Mouse (Mus musculus) kidney, embryonic 15.5 days (tissue): Measurements from ENCODE around the gene Gm19684. TPM values are rescaled to one million over a fixed set of nuclear protein-coding genes. Genes with fewer than 3 reads are reported as not detected.
"Not testable (repeated sequence)": the region's sequence is repeated elsewhere in the genome, so short reads cannot be mapped to it uniquely, and the experiment has no call there.

Experiments
- ATAC-seq: fragments of 200-750 bp; cut with Nextera tagmentation; replicated peaks from 2 replicates; pipeline ENCODE4 v1.8.0; 2017; ENCODE audit warnings: moderate TSS enrichment; ENCODE audit not compliant: low FRiP score
- H3K27ac ChIP-seq: fragments of 300-500 bp; sonication (generic); 2 replicates; pipeline ENCODE4 v1.5.1; 2015; ENCODE audit warnings: mild to moderate bottlenecking, inconsistent platforms
- H3K27me3 ChIP-seq: fragments of 300-500 bp; sonication (generic); 2 replicates; pipeline ENCODE4 v1.6.1; 2015; ENCODE audit warnings: inconsistent platforms
- H3K36me3 ChIP-seq: fragments of 300-500 bp; sonication (generic); 2 replicates; pipeline ENCODE4 v1.6.1; 2015; ENCODE audit warnings: inconsistent platforms
- H3K4me1 ChIP-seq: fragments of 300-500 bp; sonication (generic); 2 replicates; pipeline ENCODE4 v1.6.1; 2015; ENCODE audit warnings: inconsistent platforms
- H3K4me2 ChIP-seq: fragments of 300-500 bp; sonication (generic); 2 replicates; pipeline ENCODE4 v1.6.1; 2015; ENCODE audit warnings: moderate library complexity, mild to moderate bottlenecking, inconsistent platforms
- H3K4me3 ChIP-seq: fragments of 300-500 bp; sonication (generic); replicated peaks from 2 replicates; pipeline ENCODE4 v1.5.1; 2015; ENCODE audit warnings: mild to moderate bottlenecking, inconsistent platforms
- H3K9ac ChIP-seq: fragments of 300-500 bp; sonication (generic); 2 replicates; pipeline ENCODE4 v1.6.1; 2015; ENCODE audit warnings: mild to moderate bottlenecking, inconsistent platforms
- H3K9me3 ChIP-seq: fragments of 300-500 bp; sonication (generic); replicated peaks from 2 replicates; pipeline ENCODE4 v1.6.1; 2016; ENCODE audit warnings: inconsistent platforms
- WGBS: fragments of 180-500 bp; shearing (Covaris S2); methylation state at CpG from one replicate; pipeline ENCODE4 v1.1.7; 2015; ENCODE audit warnings: mixed read lengths; 5-methylcytosine and 5-hydroxymethylcytosine counted together
- polyA plus RNA-seq: library from polyadenylated mRNA; unstranded; fragments of >200 nt; fragmentation: Nextera tagmentation; extraction: Ambion mirVana; gene quantifications from 2 replicates; pipeline ENCODE4 v1.2.1, GENCODE M21; 2015

Gene Gm19684
- polyA plus RNA-seq, 1 experiment from 2014 or later: not detected

- 2% methylated on average over 50 of the region's 51 CpGs for WGBS
- Histone ChIP-seq H3K4me1 (peaks cover 11% of the 10 kb centered on the region), H3K9me3 (no peaks in the 10 kb centered on the region), H3K9ac (no peak overlapping the region), H3K4me2 (peak overlapping the region; percentile 59), H3K4me3 (peak overlapping the region; percentile 38), H3K36me3 (no peaks in the 10 kb centered on the region), H3K27me3 (peaks cover 88% of the 10 kb centered on the region), H3K27ac (no peak overlapping the region)
- no peak for ATAC-seq
Measured at GRCm38 (mm10) chr17:36167306-36168038, 46.0 kb downstream of the Gm19684 start.

- H3K4me3 ChIP-seq: peak within 1 kb of the TSS; percentile 38
- H3K9me3 ChIP-seq: no peaks in the 10 kb centered on the region
- H3K27ac ChIP-seq: no peak within 1 kb of the TSS
- WGBS: under 1% methylated on average over 61 of the region's 63 CpGs
- H3K4me1 ChIP-seq: peaks cover 11% of the 10 kb centered on the region
- no peak for ATAC-seq
- peak within 1 kb of the TSS; percentile 59 for H3K4me2 ChIP-seq
- H3K9ac ChIP-seq: no peak within 1 kb of the TSS
- no peaks in the 10 kb centered on the region for H3K36me3 ChIP-seq
- peaks cover 83% of the 10 kb centered on the region for H3K27me3 ChIP-seq
Measured at GRCm38 (mm10) chr17:36168039-36168652, 46.7 kb downstream of the Gm19684 start, which contains the start of gene Gm8909. TSS of gene Gm8909 (minus strand) at chr17:36168537.

GRCm38 (mm10) chr17:36169094-36169493 is 47.6 kb downstream of the Gm19684 start:
- not testable (repeated sequence) for H3K9ac ChIP-seq, H3K9me3 ChIP-seq, ATAC-seq, H3K4me3 ChIP-seq, H3K36me3 ChIP-seq, H3K27ac ChIP-seq, H3K4me2 ChIP-seq
- Histone ChIP-seq H3K27me3 (peaks cover 76% of the 10 kb centered on the region), H3K4me1 (peaks cover 11% of the 10 kb centered on the region)
- WGBS: 63% methylated on average over 1 of the region's 1 CpGs

GRCm38 (mm10) chr17:36169753-36170152 is 48.3 kb downstream of the Gm19684 start:
- H3K4me2 ChIP-seq: no peak overlapping the region
- no peak overlapping the region for H3K27ac ChIP-seq

GRCm38 (mm10) chr17:36170287-36170814 is 48.9 kb downstream of the Gm19684 start:
- Histone ChIP-seq H3K9me3 (no peaks in the 10 kb centered on the region), H3K4me3 (no peak overlapping the region), H3K4me1 (peaks cover 11% of the 10 kb centered on the region), H3K4me2 (no peak overlapping the region), H3K27me3 (peaks cover 65% of the 10 kb centered on the region), H3K9ac (no peak overlapping the region), H3K36me3 (no peaks in the 10 kb centered on the region), H3K27ac (no peak overlapping the region)
- 67% methylated on average over 1 of the region's 1 CpGs for WGBS
- no peak for ATAC-seq

More at GRCm38 (mm10) chr17:36169753-36170152, 48.3 kb downstream of the Gm19684 start:
- Histone ChIP-seq H3K27me3 (peaks cover 71% of the 10 kb centered on the region), H3K4me1 (peaks cover 11% of the 10 kb centered on the region), H3K9ac (no peak overlapping the region), H3K4me3 (no peak overlapping the region), H3K36me3 (no peaks in the 10 kb centered on the region), H3K9me3 (no peaks in the 10 kb centered on the region)
- no peak for ATAC-seq

- ATAC-seq, H3K36me3 ChIP-seq, H3K9ac ChIP-seq, H3K27ac ChIP-seq, H3K4me2 ChIP-seq, H3K9me3 ChIP-seq, H3K4me3 ChIP-seq, H3K4me1 ChIP-seq: not testable (repeated sequence)
- WGBS: no CpG with 5 or more reads among the region's 2 CpGs
- peaks cover 35% of the 10 kb centered on the region for H3K27me3 ChIP-seq
Measured at GRCm38 (mm10) chr17:36176132-36176531, 54.7 kb downstream of the Gm19684 start.

DNA sequence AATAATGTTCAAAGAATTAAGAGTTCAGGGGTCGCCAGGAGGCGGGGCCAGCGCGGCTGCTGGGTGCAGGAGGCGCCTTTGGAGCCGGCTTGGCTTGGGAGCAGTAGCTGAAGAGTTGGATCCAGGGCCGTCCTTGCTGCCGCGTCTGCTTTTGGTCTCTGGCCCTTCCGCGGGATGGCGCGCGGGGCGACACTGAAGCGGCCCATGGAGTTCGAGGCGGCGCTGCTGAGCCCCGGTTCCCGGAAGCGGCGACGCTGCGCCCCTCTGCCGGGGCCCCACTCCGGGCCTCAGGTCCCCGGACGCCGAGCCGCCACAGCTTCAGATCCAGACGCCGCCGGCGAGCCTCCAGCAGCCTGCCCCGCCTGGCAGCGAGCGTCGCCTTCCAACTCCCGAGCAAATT is 57.5 kb downstream of the Gm19684 start:
- H3K4me3 ChIP-seq: peak overlapping the region; percentile 42
- H3K27me3 ChIP-seq: peaks cover 47% of the 10 kb centered on the region
- peak; percentile 73 for ATAC-seq
- not testable (repeated sequence) for H3K9me3 ChIP-seq, H3K9ac ChIP-seq, H3K4me1 ChIP-seq, H3K27ac ChIP-seq, H3K36me3 ChIP-seq
- peak overlapping the region; percentile 73 for H3K4me2 ChIP-seq
- under 1% methylated on average over 40 of the region's 40 CpGs for WGBS

Other genes starting within 250 kb of the Gm19684 start
- 40.9 and 42.4 TPM in 2 replicates for gene Dhx16, start 241.9 kb upstream of the Gm19684 start, polyA plus RNA-seq
- 31.2 and 34.7 TPM in 2 replicates for gene 2310061I04Rik, start 224.2 kb upstream of the Gm19684 start, polyA plus RNA-seq
- gene Atat1, start 211.6 kb upstream of the Gm19684 start, polyA plus RNA-seq: 86.5 and 91.6 TPM in 2 replicates
- 88.9 and 89.4 TPM in 2 replicates for gene Mrps18b, start 205.3 kb upstream of the Gm19684 start, polyA plus RNA-seq
- 47.5 and 47.6 TPM in 2 replicates for gene Ppp1r10, start 205.2 kb upstream of the Gm19684 start, polyA plus RNA-seq
- 98.1 and 103 TPM in 2 replicates for gene Abcf1, start 151.9 kb upstream of the Gm19684 start, polyA plus RNA-seq
- gene Gnl1, start 141.8 kb upstream of the Gm19684 start, polyA plus RNA-seq: 51.5 and 52.4 TPM in 2 replicates
- gene Prr3, start 141.4 kb upstream of the Gm19684 start, polyA plus RNA-seq: 41.5 and 42.5 TPM in 2 replicates
- 2.9 and 3.5 TPM in 2 replicates for gene H2-T24, start 101.1 kb upstream of the Gm19684 start, polyA plus RNA-seq
- gene H2-T23, start 88.8 kb upstream of the Gm19684 start, polyA plus RNA-seq: 4.3 and 4.5 TPM in 2 replicates
- gene H2-T22, start 78.9 kb upstream of the Gm19684 start, polyA plus RNA-seq: 13.8 and 14.1 TPM in 2 replicates
- gene Gm6034, start 78.7 kb upstream of the Gm19684 start, polyA plus RNA-seq: not detected in 2 replicates
- gene Gm11127, start 63.3 kb upstream of the Gm19684 start, polyA plus RNA-seq: not detected in 2 replicates
- gene Gm7030, start 7.7 kb downstream of the Gm19684 start, polyA plus RNA-seq: not detected in 2 replicates
- not detected in 2 replicates for gene Gm8909, start 46.9 kb downstream of the Gm19684 start, polyA plus RNA-seq
- gene H2-T3, start 68.6 kb downstream of the Gm19684 start, polyA plus RNA-seq: not detected in 2 replicates
- 107 and 113 TPM in 2 replicates for gene Rpp21, start 136.4 kb downstream of the Gm19684 start, polyA plus RNA-seq
- 16.4 and 19.5 TPM in 2 replicates for gene Trim39, start 150.6 kb downstream of the Gm19684 start, polyA plus RNA-seq
- 0.14 TPM in 1 of 2 replicates, not detected in the other for gene H2-M10.2, start 164.8 kb downstream of the Gm19684 start, polyA plus RNA-seq
- not detected in 2 replicates for gene H2-M10.1, start 204.5 kb downstream of the Gm19684 start, polyA plus RNA-seq
- not detected in 2 replicates for gene H2-M10.3, start 246.7 kb downstream of the Gm19684 start, polyA plus RNA-seq